Mouse (Mus musculus) c-Kit-positive CD71-positive TER-119-positive erythroid progenitor cells, embryonic 14.5 days (primary cell): ENCODE data around the gene Commd9.
A peak's percentile ranks its signal among the peaks of the same experiment; 100 is the strongest.

ENCODE experiments used
- DNase-seq: peaks from one replicate; pipeline ENCODE4 v3.0.0-alpha.2; 2013; ENCODE audit warnings: low spot score

Commd9 gene

GRCm38 (mm10) chr2:101885768-101886438, at the start of gene Commd9:
TSS of gene Commd9 (plus strand) at chr2:101886247.
- peak; percentile 86 for DNase-seq

DNA sequence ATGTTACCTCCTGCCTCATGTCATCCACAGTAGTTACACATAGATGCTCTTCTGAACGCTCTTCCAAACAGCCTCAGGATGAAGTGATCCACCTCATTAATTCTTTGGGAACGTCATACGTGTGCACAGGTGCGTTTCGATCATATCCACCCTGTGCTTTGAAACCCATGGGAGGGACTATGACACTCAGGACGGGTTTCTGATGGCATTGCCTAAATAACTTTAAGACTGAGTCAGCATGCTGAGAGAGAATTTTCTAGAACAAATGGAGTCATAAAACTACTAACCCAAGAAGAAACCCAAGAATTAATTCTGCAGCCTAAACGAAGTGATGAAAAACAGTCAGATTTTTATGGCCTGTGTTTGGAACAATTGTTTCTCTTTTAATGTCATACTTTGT, 43.3 kb upstream of the Commd9 start:
- DNase-seq: no peak

GRCm38 (mm10) chr2:101854792-101855191, 31.3 kb upstream of the Commd9 start:
- DNase-seq: no peak

DNA sequence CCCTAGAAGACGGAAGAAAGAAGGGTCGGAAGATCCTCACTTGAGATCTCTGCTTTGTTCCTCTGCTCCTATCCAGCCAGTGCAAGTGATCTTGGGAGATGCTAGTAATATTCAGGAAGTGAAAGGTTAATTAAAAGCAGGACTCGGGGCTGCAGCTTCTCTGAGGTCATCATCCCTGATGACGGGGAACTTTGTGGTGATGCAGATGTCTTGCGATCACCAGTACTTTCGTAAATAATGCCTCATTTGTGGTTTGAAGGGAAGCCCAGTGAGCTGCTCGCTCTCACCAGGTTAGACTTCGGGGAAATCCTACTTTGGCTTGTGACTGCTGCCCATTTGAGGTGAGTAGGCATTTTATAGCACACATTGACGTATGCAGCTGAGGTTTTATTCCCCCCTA, 29.9 kb upstream of the Commd9 start:
- no peak for DNase-seq

DNA sequence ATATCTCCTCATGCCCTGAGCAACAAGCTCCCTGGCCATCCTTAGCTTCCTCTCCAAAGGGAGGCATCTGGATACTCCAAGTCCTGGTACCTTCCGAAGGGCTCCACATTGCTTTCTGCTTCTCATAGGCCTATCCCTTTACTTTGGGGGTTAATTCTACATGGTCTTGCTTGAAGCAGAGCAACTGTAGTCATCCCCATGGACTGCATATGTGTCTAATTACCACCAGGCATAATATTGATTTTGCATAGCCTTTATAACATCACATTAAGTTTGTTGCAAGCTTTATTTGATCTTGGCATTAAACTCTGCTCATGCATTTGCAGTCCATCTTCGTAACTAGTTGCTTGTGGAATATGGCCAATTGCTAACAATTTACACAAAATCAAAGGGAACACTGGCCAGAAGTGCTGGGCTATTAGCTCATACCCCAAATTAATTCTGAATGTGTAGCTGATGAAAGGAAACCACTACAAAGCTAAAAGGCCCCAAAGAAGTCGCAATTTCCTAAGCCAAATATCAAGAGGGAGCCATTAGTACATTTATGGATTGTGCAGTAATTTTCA, 25.0 kb upstream of the Commd9 start:
- no peak for DNase-seq

- DNase-seq: no peak
These were observed 23.6 kb upstream of the Commd9 start for GRCm38 (mm10) chr2:101862219-101863123.

DNA sequence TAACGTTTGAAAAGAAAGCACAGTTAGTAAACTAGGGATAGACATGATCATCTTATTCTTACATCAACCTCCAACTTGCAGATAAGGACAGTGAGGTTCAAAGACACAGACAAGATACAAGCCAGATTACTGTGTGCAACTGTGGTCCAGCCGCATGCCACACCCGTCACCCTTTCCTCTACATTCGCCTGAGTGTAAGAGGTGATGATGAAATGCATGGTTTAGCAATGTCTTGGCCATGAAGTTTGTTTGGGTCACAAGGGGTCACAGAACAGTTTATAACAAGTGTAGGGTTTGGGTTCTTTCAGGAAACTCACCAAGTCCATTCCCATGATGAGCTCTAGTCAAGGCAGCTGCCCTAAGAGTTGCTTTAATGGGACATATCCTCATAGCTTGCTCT, 17.4 kb upstream of the Commd9 start:
- DNase-seq: no peak

DNA sequence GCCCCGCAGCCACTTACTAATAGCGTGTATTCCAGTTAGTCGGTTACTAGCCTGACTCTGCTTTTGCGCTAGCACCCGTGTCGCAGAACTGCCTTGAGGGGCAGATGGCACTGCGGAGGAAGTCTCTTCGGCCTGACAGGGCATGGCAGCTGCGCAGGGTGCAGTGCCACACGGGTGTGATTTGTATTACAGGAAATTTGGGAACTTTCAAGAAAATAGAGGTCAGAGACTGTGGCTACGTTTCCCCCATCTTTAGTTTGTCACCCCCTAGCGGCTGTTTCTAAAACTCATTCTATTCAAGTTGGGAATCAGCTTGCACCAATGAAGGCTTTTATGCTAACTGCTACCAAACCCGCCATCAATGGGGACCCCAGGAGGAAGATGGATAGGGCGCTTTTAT, 14.9 kb upstream of the Commd9 start:
- DNase-seq: peak; percentile 18

GRCm38 (mm10) chr2:101881471-101882162, 4.4 kb upstream of the Commd9 start:
- no peak for DNase-seq

DNA sequence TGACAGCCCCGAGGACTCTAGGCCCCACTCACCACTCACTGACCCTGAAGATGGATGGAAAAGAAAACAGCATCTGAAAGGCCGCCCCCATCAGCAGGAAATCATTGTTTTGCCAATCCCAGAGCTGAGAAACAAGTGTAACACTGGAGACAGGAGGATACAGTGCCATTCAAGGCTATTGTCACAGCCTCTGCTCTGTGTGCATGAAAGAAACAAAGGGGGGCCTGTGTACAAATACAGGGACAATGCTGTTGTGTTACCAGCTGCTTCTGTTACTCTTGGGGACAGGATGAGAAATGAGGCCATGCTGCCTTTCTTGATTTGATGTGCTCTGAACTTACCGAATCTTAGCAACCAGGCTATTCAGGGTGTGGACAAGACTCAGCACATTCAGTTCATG, 3.0 kb upstream of the Commd9 start, which contains the start of gene Prr5l:
Gene Prr5l (minus strand): TSS at position 30 of the 400 bp plus-strand sequence.
- DNase-seq: no peak

DNA sequence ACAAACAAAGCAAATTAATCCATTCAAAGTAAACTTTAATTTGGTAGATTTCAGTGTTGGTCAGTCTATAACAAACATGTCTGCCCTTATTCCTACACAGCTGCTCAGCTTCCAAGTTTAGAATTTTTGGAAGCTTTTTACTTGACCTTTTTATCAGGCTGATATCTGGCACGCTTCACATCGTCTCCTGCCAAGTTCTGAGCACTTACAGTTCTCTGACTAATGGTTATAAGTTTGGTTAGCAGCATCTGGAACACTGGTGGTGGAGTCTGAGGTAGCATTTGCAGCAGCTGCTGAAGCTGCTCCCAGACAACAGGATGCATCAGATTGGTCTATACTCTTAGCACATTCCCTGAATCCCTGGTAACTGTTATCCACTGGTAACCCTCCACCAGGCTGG, 1.8 kb upstream of the Commd9 start:
- DNase-seq: no peak

DNA sequence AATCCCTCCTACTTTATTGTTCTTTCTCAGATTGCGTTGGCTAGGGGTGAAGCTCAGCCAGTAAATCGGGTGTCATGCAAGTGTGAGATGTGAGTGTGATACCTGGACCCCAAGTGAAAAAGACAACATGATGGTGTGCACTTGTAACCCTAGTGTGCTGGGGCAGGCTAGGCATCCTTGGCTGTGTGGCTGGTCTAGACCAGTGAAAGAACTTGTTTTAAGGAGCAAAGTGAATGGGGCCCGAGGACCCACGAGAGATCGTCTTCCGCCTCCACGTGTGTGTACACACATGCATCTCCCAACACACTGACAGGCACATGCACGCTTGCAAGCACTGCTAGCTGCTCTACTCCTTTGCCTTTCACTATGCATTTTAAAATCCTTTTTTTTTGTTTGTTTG, 2.8 kb downstream of the Commd9 start:
- DNase-seq: no peak

- DNase-seq: no peak
These were observed 5.1 kb downstream of the Commd9 start for GRCm38 (mm10) chr2:101891143-101891542.

- no peak for DNase-seq
These were observed 8.1 kb downstream of the Commd9 start for GRCm38 (mm10) chr2:101894126-101894525.

- DNase-seq: no peak
These were observed 10.6 kb downstream of the Commd9 start for GRCm38 (mm10) chr2:101896425-101897204.

DNA sequence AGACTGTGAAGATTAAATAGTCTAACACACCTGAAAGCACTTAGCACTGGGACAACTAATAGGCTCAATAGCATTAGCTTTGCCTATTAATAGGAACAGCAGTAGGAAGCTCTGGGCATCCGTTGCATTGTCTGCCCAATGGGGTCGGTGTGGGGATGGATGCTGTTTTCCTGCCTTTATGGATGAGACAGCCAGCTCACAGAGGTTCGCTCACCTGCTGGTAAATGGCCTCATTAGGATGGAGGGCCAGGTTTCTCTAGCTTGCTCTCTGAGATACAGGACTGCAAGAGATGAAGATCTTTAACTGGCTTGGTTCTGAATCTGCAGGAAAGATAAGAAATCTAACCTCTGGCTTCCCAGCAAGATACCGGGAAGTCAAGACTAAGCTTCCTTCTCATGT, 16.1 kb downstream of the Commd9 start:
- no peak for DNase-seq

DNA sequence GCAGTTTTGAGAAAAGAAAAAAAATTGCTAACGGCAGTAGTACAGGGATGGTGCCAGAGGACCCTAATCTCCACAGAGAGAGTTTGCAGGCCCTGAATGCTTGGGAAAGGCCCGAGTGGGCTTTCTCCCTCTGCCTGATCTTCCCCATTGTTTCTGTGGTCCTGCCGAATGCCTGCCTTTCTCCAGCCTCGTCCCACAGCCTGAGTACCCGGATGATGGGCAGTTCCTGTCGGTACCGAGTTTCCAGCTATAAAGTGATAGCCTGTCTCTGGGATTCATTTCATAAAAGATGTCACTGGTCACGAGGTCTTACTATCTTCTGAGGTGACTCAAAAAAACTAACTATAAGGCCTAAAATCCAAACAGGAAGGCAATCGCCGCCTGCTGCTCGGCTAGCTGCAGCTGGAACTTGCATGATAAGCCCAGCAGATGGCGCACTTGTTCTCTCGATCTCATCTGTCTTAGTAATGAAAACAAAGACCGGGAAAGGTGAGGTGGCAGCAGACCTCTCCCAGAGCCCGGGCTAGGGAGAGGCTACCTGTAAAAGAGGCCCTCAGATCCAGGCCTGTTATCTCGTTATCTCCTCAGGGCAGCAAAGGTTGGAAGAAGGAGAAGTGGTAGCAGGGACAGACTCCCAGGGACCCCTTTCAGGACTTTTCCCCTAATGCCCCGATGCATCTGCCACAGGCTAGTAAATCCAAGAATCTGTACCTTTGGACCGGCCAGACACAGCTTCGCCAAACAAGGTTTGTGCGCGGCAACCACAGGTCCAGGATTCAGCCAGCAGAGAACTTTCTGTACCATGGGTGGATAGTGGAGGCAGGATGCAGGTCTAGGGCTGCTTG, 19.7 kb downstream of the Commd9 start:
- DNase-seq: peak; percentile 60

DNA sequence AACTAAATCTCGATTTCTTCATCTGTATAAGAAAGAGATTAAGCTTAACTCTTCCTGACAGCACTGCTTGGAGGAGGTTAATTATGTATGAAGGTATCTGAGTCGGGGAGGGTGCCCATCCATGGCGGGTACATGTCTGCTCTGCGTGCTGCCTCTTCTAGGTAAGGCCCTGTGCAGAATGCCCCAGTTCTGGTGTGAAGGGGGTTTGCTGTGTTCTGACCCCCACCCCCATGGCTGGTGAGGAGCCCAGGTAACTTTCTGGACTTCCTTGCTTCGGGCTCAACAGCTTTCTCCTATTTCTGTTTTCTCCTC, 20.3 kb downstream of the Commd9 start:
- DNase-seq: no peak

GRCm38 (mm10) chr2:101907386-101908022, 21.5 kb downstream of the Commd9 start:
- DNase-seq: no peak

GRCm38 (mm10) chr2:101908773-101909172, 22.7 kb downstream of the Commd9 start:
- DNase-seq: no peak
